Mouse (Mus musculus): Measurements from ENCODE around the gene Mtus2. TPM values are rescaled to one million over a fixed set of nuclear protein-coding genes. Genes with fewer than 3 reads are reported as not detected.

Gene Mtus2
- polyA plus RNA-seq, 1 experiment from 2014 or later, result 27.7 TPM

DNA sequence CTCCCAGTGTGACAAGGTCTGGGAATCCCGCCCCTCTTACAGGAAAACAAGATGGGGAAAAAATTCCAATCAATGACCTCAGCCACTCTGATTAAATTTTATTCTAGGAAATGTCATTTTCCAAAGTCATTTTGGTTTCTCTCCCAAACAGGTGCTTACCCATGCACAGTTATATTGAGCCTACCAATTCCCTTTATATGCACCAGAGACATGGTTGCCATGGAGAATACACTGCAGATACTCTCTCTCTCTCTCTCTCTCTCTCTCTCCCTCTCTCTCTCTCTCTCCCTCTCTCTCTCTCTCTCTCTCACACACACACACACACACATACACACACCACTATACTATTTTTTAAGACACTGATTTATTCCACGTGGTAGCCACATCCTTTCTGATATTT, 326.1 kb downstream of the Mtus2 start:
- WGBS, result 69% methylated on average over 2 of the region's 2 CpGs

DNA sequence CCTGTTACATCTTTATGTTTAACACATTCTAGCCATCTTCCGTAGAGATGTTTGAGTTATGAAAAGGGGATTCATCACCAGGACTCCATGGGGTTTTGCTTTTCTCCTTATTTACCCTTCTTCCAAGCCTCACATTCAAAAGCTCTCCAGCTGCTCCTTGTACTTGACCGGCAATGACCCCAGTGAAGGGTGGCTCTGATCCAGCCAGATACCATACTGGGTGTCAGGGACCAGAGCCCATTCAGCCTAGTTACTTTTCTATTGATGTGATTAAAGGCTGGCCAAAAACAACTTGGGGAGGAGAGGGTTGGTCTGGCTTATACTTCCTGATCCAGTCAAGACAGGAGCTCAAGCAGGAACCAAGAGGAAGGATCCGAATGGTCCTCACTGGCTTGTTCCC, 326.5 kb downstream of the Mtus2 start:
- no peaks in the 10 kb centered on the region; the same call in 1 of the 2 replicates for H3K36me3 ChIP-seq (ENCODE audit: control insufficient read depth, insufficient read depth, low read length)
- no peaks in the 10 kb centered on the region for H3K4me1 ChIP-seq (replicated peaks; ENCODE audit: control insufficient read depth, insufficient read depth, low read length)
- no peaks in the 10 kb centered on the region for H3K9me3 ChIP-seq (ENCODE audit: control insufficient read depth, low read length)
- ATAC-seq (replicated peaks; ENCODE audit: low FRiP score, low TSS enrichment, low read depth), result no peak
- DNase-seq (ENCODE audit: low spot score), result no peak
- H3K9ac ChIP-seq (ENCODE audit: low read length), result no peak overlapping the region
- H3K4me2 ChIP-seq (ENCODE audit: low read length), result no peak overlapping the region
- no peak overlapping the region for H3K27ac ChIP-seq (ENCODE audit: low read depth)
- H3K27me3 ChIP-seq (replicated peaks; ENCODE audit: control insufficient read depth, insufficient read depth, low read length), result no peaks in the 10 kb centered on the region
- H3K4me3 ChIP-seq (ENCODE audit: low read depth, low read length), result no peak overlapping the region
- 88% methylated on average over 3 of the region's 3 CpGs for WGBS

More for the DNA sequence above, 326.1 kb downstream of the Mtus2 start:
- Histone ChIP-seq H3K9ac (ENCODE audit: low read length) (no peak overlapping the region), H3K9me3 (ENCODE audit: control insufficient read depth, low read length) (no peaks in the 10 kb centered on the region), H3K4me3 (ENCODE audit: low read depth, low read length) (no peak overlapping the region), H3K36me3 (ENCODE audit: control insufficient read depth, insufficient read depth, low read length) (no peaks in the 10 kb centered on the region; the same call in 1 of the 2 replicates), H3K27ac (ENCODE audit: low read depth) (no peak overlapping the region), H3K4me2 (ENCODE audit: low read length) (no peak overlapping the region), H3K4me1 (replicated peaks; ENCODE audit: control insufficient read depth, insufficient read depth, low read length) (no peaks in the 10 kb centered on the region), H3K27me3 (replicated peaks; ENCODE audit: control insufficient read depth, insufficient read depth, low read length) (no peaks in the 10 kb centered on the region)
- DNase-seq (ENCODE audit: low spot score) (no peak), ATAC-seq (replicated peaks; ENCODE audit: low FRiP score, low TSS enrichment, low read depth) (no peak)

DNA sequence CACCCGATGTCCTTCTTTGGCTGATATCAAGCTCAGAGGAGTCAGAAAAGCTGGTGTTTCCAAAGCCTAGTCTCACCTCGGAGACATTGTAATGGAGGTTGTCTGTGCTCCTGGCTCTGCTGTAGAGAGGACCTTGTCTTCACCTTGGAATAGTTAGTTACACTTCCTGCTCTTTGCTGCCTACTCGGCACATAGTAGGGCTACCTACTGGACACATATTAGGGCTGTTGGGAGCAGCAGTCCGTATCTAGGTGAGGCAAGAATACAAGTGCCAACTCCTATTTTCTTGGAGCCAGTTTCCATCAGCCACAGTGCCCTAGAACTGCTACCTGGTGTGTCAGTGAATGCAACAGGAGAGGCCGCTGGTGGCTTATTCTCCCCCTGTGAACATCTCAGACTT, 330.4 kb downstream of the Mtus2 start:
- no peak for ATAC-seq (replicated peaks; ENCODE audit: low FRiP score, low TSS enrichment, low read depth)
- H3K27ac ChIP-seq (ENCODE audit: low read depth), result no peak overlapping the region
- H3K4me3 ChIP-seq (ENCODE audit: low read depth, low read length), result no peak overlapping the region
- no peak overlapping the region for H3K4me2 ChIP-seq (ENCODE audit: low read length)
- no peaks in the 10 kb centered on the region for H3K27me3 ChIP-seq (replicated peaks; ENCODE audit: control insufficient read depth, insufficient read depth, low read length)
- no peaks in the 10 kb centered on the region for H3K36me3 ChIP-seq (ENCODE audit: control insufficient read depth, insufficient read depth, low read length)
- DNase-seq (ENCODE audit: low spot score), result no peak
- H3K9me3 ChIP-seq (ENCODE audit: control insufficient read depth, low read length), result no peaks in the 10 kb centered on the region
- no peak overlapping the region for H3K9ac ChIP-seq (ENCODE audit: low read length)
- H3K4me1 ChIP-seq (replicated peaks; ENCODE audit: control insufficient read depth, insufficient read depth, low read length), result no peaks in the 10 kb centered on the region
- WGBS, result 93% methylated on average over 5 of the region's 5 CpGs

DNA sequence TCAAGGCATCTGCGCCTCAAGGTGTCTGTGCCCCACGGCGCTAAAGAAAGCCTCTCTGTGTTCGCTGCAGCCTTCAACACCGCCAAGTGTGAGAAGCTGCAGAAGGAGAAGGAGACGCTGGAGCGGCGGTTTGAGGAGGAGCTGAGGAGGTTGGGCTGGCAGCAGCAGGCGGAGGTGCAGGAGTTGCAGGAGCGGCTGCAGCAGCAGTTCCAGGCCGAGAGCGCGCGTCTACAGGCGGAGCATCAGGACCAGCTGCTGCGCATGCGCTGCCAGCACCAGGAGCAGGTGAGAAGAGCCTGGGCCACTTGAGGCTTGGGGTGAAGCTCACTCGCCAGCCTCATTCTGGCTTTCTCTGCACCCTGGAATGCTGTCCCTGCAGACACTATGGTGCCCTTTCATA, 331.7 kb downstream of the Mtus2 start:
- Histone ChIP-seq H3K36me3 (ENCODE audit: control insufficient read depth, insufficient read depth, low read length) (no peaks in the 10 kb centered on the region), H3K4me1 (replicated peaks; ENCODE audit: control insufficient read depth, insufficient read depth, low read length) (no peaks in the 10 kb centered on the region), H3K27ac (ENCODE audit: low read depth) (no peak overlapping the region), H3K4me2 (ENCODE audit: low read length) (no peak overlapping the region), H3K9ac (ENCODE audit: low read length) (no peak overlapping the region), H3K27me3 (replicated peaks; ENCODE audit: control insufficient read depth, insufficient read depth, low read length) (no peaks in the 10 kb centered on the region), H3K4me3 (ENCODE audit: low read depth, low read length) (no peak overlapping the region), H3K9me3 (ENCODE audit: control insufficient read depth, low read length) (no peaks in the 10 kb centered on the region)
- 75% methylated on average over 18 of the region's 18 CpGs for WGBS
- DNase-seq (ENCODE audit: low spot score) (no peak), ATAC-seq (replicated peaks; ENCODE audit: low FRiP score, low TSS enrichment, low read depth) (no peak)

DNA sequence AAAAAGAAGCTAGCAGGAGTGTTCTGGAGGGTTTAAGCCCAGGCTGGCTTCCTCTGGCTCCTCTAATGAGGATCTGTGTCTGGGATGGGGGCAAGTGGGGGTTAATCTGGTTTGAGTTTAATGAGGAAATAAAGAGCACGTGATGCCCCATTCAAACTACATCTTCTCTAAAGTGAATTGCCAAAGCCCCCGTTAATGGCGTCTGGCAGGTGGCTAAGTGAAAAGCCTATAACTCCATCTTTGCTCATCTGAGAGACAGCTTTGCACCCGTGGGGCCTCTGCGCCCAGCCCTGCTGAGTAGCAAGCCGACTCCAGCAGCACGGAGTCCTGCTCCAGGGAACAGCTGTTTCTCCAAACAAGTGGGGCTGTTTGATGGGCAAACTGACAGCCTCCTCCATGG, 332.8 kb downstream of the Mtus2 start:
- 76% methylated on average over 7 of the region's 7 CpGs for WGBS
- H3K4me3 ChIP-seq (ENCODE audit: low read depth, low read length), result no peak overlapping the region
- no peak overlapping the region for H3K27ac ChIP-seq (ENCODE audit: low read depth)
- ATAC-seq (replicated peaks; ENCODE audit: low FRiP score, low TSS enrichment, low read depth) (peak; percentile 56; the same call in 1 of the 2 replicates), DNase-seq (ENCODE audit: low spot score) (no peak)
- H3K36me3 ChIP-seq (ENCODE audit: control insufficient read depth, insufficient read depth, low read length), result no peaks in the 10 kb centered on the region
- no peak overlapping the region for H3K9ac ChIP-seq (ENCODE audit: low read length)
- no peaks in the 10 kb centered on the region for H3K9me3 ChIP-seq (ENCODE audit: control insufficient read depth, low read length)
- no peak overlapping the region for H3K4me2 ChIP-seq (ENCODE audit: low read length)
- H3K27me3 ChIP-seq (replicated peaks; ENCODE audit: control insufficient read depth, insufficient read depth, low read length), result no peaks in the 10 kb centered on the region
- H3K4me1 ChIP-seq (replicated peaks; ENCODE audit: control insufficient read depth, insufficient read depth, low read length), result no peaks in the 10 kb centered on the region

DNA sequence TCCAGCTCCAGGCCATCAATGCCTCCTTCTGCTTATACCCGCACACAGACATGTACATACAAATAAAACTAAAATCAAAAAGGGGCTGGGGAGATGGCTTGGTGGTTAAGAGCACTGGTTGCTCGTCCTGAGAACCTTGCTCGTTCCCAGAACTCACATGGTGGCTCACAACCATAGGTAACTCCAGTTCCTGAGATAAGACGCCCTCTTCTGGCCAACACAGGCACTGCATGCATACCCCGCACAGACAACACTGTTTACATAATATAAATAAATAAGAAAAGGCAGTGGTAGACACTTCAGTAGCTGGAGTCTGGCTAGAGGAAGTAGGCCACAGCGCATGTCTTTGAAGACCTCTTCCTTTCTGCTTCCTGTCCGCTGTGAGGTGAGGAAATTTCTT, 335.7 kb downstream of the Mtus2 start:
- H3K27ac ChIP-seq (ENCODE audit: low read depth), result no peak overlapping the region
- no peaks in the 10 kb centered on the region for H3K4me1 ChIP-seq (replicated peaks; ENCODE audit: control insufficient read depth, insufficient read depth, low read length)
- H3K27me3 ChIP-seq (replicated peaks; ENCODE audit: control insufficient read depth, insufficient read depth, low read length), result no peaks in the 10 kb centered on the region
- H3K9me3 ChIP-seq (ENCODE audit: control insufficient read depth, low read length), result no peaks in the 10 kb centered on the region
- H3K36me3 ChIP-seq (ENCODE audit: control insufficient read depth, insufficient read depth, low read length), result no peaks in the 10 kb centered on the region
- WGBS, result 80% methylated on average over 7 of the region's 7 CpGs
- ATAC-seq (replicated peaks; ENCODE audit: low FRiP score, low TSS enrichment, low read depth) (no peak), DNase-seq (ENCODE audit: low spot score) (no peak)
- no peak overlapping the region for H3K9ac ChIP-seq (ENCODE audit: low read length)
- H3K4me2 ChIP-seq (ENCODE audit: low read length), result no peak overlapping the region
- H3K4me3 ChIP-seq (ENCODE audit: low read depth, low read length), result no peak overlapping the region

DNA sequence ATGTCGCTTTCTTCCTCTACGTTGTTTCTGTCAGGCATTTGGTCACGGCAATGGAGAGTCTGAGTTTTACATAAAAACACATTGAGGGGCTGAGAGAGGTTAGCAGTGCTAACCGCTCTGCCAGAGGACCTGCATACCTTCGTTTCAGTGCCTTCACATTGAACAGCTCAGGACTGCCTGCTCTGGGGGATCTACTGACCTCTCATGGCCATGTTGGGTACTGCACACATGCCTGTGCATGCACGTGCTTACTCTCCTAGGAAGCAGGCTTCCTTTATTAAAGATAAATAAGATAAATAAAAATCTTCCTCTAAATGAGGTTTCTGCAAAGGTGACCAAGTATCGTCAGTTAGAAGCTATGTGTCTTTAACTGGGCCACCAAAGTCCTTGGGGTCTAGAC, 336.2 kb downstream of the Mtus2 start:
- Histone ChIP-seq H3K36me3 (ENCODE audit: control insufficient read depth, insufficient read depth, low read length) (no peaks in the 10 kb centered on the region), H3K27me3 (replicated peaks; ENCODE audit: control insufficient read depth, insufficient read depth, low read length) (no peaks in the 10 kb centered on the region), H3K4me3 (ENCODE audit: low read depth, low read length) (no peak overlapping the region), H3K27ac (ENCODE audit: low read depth) (no peak overlapping the region), H3K9ac (ENCODE audit: low read length) (no peak overlapping the region), H3K9me3 (ENCODE audit: control insufficient read depth, low read length) (no peaks in the 10 kb centered on the region), H3K4me2 (ENCODE audit: low read length) (no peak overlapping the region), H3K4me1 (replicated peaks; ENCODE audit: control insufficient read depth, insufficient read depth, low read length) (no peaks in the 10 kb centered on the region)
- DNase-seq (ENCODE audit: low spot score), result peak; percentile 60
- ATAC-seq (replicated peaks; ENCODE audit: low FRiP score, low TSS enrichment, low read depth), result no peak
- 85% methylated on average over 7 of the region's 7 CpGs for WGBS

DNA sequence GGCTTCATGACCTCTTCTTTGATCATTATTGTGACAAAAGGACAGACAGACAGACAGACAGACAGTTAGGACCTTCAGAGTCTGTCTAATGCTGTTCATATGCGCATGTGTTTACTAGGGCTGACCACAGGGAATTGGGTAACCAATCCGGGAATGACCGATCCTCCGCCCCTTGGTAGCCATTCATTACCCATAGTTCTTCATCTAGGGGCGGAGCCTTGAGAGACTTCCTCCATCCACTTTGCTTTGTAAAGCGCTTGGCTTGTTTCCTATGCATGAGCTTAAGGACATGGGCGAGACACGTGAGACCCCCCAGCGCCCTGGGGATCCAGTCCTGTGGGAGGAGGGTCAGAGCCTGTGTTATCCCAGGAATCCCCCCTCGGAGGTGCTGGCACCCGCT, 345.8 kb downstream of the Mtus2 start:
- H3K9me3 ChIP-seq (ENCODE audit: control insufficient read depth, low read length), result no peaks in the 10 kb centered on the region
- ATAC-seq (replicated peaks; ENCODE audit: low FRiP score, low TSS enrichment, low read depth) (no peak), DNase-seq (ENCODE audit: low spot score) (no peak)
- H3K27me3 ChIP-seq (replicated peaks; ENCODE audit: control insufficient read depth, insufficient read depth, low read length), result no peaks in the 10 kb centered on the region
- H3K4me3 ChIP-seq (ENCODE audit: low read depth, low read length), result no peak overlapping the region
- no peak overlapping the region for H3K27ac ChIP-seq (ENCODE audit: low read depth)
- peaks cover 6% of the 10 kb centered on the region for H3K36me3 ChIP-seq (ENCODE audit: control insufficient read depth, insufficient read depth, low read length)
- H3K4me1 ChIP-seq (replicated peaks; ENCODE audit: control insufficient read depth, insufficient read depth, low read length), result no peaks in the 10 kb centered on the region
- WGBS, result 82% methylated on average over 11 of the region's 11 CpGs
- no peak overlapping the region for H3K9ac ChIP-seq (ENCODE audit: low read length)
- no peak overlapping the region for H3K4me2 ChIP-seq (ENCODE audit: low read length)

DNA sequence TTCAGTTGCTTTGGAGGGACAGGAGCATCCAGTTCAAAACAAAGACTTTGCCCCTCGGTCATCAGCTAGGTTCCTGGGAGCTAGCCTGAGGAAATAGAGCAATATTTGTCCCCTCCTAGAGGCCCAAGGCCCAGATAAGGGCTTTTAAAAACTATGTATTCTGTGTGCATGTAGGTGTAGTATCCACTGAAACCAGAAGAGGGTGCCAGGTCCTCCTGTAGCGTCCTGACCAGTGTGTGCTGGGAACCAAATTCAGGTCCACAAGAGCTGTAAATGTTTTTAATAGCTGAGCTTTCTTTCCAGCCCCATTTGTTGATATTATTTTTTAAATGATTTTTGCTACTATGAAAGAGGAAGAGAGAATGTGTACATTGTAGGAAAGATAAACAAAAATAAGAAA, 347.0 kb downstream of the Mtus2 start:
- Histone ChIP-seq H3K9ac (ENCODE audit: low read length) (no peak overlapping the region), H3K4me1 (replicated peaks; ENCODE audit: control insufficient read depth, insufficient read depth, low read length) (no peaks in the 10 kb centered on the region), H3K4me3 (ENCODE audit: low read depth, low read length) (no peak overlapping the region), H3K9me3 (ENCODE audit: control insufficient read depth, low read length) (no peaks in the 10 kb centered on the region), H3K36me3 (ENCODE audit: control insufficient read depth, insufficient read depth, low read length) (peaks cover 6% of the 10 kb centered on the region), H3K27ac (ENCODE audit: low read depth) (no peak overlapping the region), H3K27me3 (replicated peaks; ENCODE audit: control insufficient read depth, insufficient read depth, low read length) (no peaks in the 10 kb centered on the region), H3K4me2 (ENCODE audit: low read length) (no peak overlapping the region)
- ATAC-seq (replicated peaks; ENCODE audit: low FRiP score, low TSS enrichment, low read depth), result no peak
- WGBS, result 89% methylated on average over 2 of the region's 2 CpGs
- no peak for DNase-seq (ENCODE audit: low spot score)

Measured in intestine, embryonic 14.5 days (tissue).